Mouse (Mus musculus) adrenal gland, postnatal 14 days (tissue): ENCODE results near the gene Man2c1. TPM values are rescaled to one million over a fixed set of nuclear protein-coding genes. Genes with fewer than 3 reads are reported as not detected.

Experiments
- DNase-seq: peaks from one replicate; pipeline ENCODE4 v3.0.0; 2021; ENCODE audit warnings: mixed read lengths
- total RNA-seq: library from RNA; stranded (reverse); gene quantifications from 2 replicates; pipeline ENCODE4 v1.2.3, GENCODE M21; 2021

Man2c1 gene
- total RNA-seq, 1 experiment from 2014 or later: 97.2 TPM

DNA sequence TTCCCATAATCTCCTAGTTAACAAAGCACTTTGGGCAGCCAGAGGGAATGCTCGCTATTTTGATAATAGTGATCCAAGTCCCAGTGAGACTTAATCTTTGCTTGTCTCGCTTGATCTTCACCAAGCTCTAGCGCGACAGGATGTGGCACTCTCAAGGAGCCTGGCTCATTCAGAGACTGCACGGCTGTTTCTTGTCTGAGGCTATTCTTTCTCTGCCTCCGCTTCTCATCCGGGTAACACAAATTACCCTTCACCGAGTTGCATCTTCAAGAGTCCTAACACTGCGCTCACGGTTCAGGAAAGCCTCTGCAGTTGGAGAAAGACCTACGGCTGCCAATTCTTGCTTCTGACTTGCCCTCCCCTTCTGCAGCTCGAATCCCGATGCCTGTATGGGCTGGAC is 27.0 kb downstream of the Man2c1 start:
- DNase-seq: no peak

DNA sequence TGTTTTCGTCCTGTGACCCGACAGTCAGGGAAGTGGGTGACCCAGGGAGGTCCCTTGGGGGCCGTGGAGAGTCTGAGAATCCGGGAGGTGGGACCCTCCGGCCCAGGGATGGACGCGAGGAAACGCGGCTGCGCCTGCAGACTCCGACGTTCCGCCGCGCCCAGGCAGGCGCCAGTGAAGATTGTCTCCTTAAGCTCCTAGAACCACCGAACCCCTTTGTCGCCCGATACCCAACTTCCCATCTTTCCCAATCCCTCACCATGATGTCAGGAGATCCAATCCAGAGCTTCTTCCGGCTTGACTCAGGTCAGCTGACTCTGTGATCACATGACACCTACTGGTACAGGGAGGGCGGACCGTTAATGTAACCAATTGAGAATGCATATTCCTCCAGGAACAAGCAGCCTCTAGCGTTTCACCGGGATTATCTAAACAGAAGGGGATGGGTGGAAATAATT is 27.6 kb downstream of the Man2c1 start, which contains the start of gene Commd4:
TSS of gene Commd4 (minus strand) at position 319 of the 458 bp plus-strand sequence.
- peak; percentile 96 for DNase-seq

DNA sequence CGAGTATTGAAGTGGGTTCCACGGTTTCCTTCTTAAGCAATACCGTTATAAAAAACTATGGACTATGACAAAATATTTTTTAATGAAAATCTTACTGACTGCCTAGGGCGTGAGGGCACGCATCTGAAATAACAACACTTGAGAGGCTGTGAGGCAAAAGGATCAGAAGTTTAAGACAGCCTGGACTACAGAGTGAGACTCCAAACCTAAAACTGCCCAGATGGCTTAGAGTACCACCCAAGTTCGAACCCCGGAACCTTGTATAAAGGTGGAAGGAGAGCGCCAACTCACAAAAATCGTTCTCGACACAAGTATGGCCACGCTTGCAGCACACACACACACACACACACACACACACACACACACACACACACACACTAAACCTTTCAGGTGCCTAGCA is 28.0 kb downstream of the Man2c1 start:
- no peak for DNase-seq

DNA sequence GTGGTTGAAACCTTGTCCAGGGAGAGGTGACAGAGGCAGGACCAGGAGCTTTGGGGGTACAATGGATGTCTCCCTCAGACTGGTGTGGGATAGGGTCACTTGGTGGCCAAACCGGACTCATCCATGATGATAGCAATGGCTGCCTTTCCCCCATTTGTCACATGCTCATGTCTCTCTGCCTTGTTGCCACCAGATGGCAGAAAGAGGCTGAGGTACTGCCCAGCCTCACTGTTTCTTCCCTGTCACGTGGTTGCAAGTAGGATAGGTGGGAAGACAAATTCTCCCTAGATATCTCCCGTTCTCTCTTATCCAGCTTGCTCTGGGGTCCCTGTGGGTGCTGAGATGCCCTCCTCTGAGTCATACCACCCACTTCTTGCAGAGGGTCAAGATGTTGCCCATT is 32.0 kb downstream of the Man2c1 start:
- no peak for DNase-seq

- DNase-seq: no peak
Observed at GRCm38 (mm10) chr9:57163137-57163536, 32.6 kb downstream of the Man2c1 start.

DNA sequence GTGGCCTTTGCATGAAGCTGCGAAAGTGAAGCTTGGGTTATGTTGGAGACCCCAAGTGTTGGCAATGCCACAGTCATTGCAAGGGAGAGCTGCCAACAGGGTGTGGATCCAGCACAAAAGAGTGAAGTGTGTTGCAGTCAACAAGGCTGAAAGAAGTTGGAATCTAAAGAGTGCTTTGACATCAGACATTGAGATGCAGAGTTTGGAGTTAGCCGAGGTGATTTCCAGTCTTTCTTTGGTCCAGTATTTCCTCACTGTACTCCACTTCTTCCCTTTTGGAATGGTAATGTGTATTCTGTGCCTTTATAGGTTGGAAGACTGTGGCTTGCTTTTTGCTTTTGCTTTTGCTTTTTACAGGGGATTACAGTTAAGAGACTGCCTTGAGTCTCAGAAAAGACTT is 35.7 kb downstream of the Man2c1 start:
- no peak for DNase-seq

- DNase-seq: no peak
Observed at GRCm38 (mm10) chr9:57168411-57168810, 37.9 kb downstream of the Man2c1 start.

Other genes with a start within 250 kb of the Man2c1 start
- gene Snx33, start 202.3 kb upstream of the Man2c1 start, total RNA-seq: 17.9 and 22.6 TPM in 2 replicates
- 76.4 and 88.5 TPM in 2 replicates for gene Imp3, start 193.2 kb upstream of the Man2c1 start, total RNA-seq
- gene Snupn, start 179.8 kb upstream of the Man2c1 start, total RNA-seq: 12.5 and 13.3 TPM in 2 replicates
- gene Ptpn9, start 135.8 kb upstream of the Man2c1 start, total RNA-seq: 39.2 and 43.4 TPM in 2 replicates
- gene Sin3a, start 58.6 kb upstream of the Man2c1 start, total RNA-seq: 50.6 and 55.0 TPM in 2 replicates
- gene Neil1, start 17.6 kb downstream of the Man2c1 start, total RNA-seq: 10.6 and 11.2 TPM in 2 replicates
- gene Commd4, start 27.6 kb downstream of the Man2c1 start, total RNA-seq: 47.0 and 52.2 TPM in 2 replicates
- not detected in 2 replicates for gene Trcg1, start 105.9 kb downstream of the Man2c1 start, total RNA-seq
- 36.2 and 45.6 TPM in 2 replicates for gene 1700017B05Rik, start 131.9 kb downstream of the Man2c1 start, total RNA-seq